Mouse (Mus musculus) fat pad, adult 2 months (tissue): ENCODE results near the gene Serpinh1.

Experiments
- DNase-seq: peaks from one replicate; pipeline ENCODE4 v3.0.0-alpha.2; 2011; ENCODE audit warnings: low read depth, low spot score; ENCODE audit errors: extremely low read depth

Serpinh1 gene

DNA sequence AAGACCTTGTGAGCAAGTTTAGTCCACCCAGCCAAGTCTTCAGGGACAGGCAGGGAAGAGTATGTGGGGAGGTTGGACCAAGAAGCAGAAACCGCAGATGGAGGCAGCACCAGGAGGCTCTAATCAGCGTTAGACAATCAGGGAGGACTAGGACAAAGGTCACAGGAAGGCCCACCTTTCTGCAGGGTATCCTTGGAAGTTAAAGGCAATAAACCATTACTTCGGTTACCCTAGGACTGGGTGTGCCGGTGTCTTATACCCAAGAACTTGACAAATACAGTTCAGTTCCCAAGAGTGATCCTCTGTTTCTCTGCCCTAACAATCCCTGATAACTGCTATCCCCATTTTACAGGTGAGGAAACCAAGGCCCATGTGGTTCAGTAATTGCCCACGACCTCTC lies 23.0 kb downstream of the Serpinh1 start:
- no peak for DNase-seq

DNA sequence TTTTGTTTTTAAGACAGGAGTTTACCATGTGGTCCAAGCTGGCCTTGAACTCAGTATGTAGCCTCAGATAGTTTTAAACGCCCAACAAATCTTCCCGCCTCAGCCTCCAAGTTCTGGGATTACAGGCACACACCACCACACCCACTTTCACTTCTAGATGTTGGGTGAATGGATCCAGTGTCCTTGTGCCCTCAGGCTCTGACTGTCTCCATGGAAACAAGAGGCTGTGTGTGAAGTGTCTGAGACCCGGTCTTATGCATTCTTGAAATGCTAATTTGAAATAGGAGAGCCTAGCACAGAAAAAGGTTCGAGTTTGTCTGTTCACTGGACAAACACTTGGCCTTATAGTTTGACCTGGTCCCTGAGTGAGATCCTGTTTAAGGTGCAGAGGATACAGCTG lies 24.2 kb downstream of the Serpinh1 start:
- DNase-seq = no peak

DNA sequence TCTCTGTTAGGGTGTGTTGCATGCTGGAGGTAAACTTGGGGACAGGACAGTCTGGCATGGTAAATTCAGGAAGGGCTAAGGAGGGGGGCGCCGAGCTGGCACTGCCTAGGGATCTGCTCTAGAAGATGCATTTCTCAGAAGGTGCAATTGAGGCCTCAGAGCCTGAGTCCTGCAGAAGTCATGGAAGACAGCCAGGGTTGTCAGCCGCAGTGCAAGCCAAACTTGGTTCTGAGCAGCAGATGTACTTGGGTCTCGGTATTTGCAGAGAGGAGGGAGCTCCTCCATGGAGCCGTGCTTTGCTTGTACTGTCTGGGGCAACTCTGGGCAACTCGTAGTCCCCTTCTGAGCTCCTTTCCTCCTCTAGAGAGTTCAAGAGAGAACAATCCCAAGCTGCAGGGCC lies 26.9 kb downstream of the Serpinh1 start:
- DNase-seq = no peak

DNA sequence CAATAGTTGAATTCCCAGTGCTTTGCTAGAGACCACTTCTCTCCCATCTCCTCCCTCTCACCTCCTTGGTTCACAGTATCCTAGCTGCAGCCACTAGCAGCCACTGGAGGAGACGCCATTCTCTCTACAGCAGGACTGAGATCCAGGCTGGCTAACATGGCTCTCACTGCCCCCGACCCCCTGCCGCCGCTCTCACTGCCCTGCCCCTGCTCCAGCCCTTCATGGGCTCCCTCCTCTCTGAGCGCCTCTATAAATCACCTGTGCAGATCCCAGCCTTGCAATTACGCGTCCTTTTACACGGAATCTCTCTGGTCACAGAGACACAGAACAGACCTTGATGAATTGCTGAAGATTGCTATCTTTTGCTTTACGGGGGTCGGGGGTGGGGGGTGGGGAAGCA lies 28.2 kb downstream of the Serpinh1 start:
- DNase-seq = no peak

DNA sequence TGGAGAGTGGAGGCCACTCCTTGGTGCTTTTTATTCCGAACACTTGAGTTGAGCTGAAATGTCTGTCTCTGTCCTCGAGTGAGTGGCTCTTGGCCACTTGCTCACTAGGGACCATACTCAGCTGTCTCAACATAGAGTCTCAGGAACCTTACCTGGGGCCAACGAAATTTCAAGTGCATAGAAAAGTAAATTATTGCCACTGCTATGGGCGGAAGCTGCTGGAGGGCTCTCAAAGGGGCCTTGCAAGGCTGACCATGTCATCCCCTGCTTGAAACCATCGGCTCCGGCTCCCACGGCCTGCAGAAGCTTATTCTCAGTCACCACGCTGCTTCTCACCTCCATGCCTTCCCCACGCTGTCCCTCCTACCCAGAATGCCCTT lies 29.7 kb downstream of the Serpinh1 start:
- no peak for DNase-seq

DNA sequence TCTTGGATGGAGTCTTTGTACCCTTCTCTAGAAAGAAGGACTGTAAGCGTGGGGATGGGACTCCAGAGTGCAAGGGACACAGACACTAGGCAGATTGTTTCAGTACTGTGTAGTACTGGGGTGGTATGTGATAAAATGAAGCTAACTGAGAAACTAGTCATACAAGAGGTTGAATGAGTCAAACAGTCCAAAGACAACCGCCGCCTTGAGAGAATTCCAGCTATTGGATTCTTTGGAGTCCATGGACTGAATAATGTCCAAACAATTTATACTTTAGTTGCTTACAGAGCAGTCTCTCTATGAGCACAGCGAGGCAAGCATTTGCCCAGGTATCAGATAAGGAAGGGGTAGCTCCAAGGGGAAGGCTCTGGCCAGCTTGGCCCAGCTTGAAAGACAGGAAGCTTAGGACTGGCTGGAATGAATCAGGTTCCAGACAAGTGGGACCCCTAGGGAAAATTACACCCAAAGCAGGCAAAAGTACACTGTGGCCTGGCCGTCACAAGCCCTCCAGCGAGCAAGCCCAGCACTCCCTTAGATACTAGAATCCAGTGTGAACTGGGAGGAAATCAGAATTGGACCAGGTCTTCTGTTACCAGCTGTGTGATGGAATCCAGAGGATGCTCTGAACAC lies 30.2 kb downstream of the Serpinh1 start:
- DNase-seq = no peak

DNA sequence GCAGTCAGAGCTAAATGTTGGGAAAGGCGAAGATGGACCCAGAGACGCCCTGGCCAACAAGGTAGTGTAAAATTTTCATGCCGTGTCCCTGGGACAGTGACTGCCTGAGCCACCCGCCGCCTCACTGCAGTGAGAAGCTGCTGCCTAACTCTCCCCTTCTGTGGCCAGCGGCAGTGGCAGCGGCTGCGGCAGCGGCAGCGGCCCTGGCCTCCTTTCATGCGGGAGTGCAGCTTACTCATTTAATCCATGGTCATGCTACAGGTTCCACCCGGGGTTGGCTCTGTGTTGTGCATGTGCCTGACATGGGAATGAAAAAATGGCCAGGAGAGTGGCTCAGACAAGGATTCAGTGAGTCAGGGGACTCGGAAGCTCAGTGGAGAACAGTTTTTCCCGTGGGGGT lies 32.5 kb downstream of the Serpinh1 start:
- DNase-seq = no peak

DNA sequence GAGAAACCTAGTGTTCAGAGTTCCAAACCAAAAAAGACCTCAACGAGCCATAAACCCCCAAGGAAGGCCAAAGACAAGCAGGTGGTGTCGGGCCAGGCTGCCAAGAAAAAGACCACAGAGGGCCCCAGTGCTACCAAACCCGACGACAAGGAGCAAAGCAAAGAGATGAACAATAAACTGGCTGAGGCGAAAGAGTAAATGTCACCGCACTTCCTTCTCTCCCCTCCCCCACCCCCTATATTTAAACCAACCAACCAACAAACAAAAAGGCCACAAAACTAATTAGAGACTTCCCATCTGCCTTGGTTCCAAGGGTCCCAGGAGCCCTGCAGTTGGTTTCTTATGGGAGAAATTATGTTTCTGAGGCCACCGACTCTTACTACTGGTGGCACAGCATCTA lies 35.6 kb downstream of the Serpinh1 start:
- DNase-seq = no peak

DNA sequence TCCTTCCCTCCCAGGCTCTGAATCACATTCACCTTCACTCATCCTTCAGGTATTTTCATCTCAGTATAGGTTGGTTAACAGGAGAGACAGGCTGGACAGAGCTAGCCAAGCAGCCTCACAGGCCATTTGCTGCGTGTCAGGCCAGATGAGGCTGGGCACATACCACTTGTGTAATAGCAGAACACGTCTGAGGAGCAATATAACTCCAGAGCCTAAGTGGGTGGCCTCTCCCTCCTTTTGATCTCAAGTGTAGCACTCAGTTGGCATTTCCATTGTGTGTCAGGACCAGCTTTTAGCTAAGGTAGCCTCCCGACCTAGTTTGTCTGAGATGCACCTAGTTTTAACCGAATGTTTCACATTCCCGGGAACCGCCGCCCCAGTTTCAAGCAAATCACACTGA lies 36.8 kb downstream of the Serpinh1 start:
- no peak for DNase-seq

DNA sequence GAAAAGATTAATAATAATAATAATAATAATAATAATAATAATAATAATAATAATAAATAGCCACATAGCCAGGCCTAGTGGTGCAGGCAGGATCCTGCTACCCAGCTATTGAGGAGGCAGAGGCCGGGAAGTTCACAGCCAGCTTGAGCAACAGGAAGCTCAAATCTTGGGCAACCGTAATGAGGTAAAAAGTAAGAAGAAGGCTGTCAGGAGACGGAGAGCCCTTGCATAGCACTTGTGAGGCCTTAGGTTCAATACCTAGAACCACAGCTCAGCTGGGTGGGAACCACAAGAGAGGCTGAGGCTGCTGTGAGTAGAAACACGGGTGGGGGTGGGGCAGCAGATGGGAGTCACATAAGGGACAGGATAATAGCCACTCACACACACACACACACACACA lies 38.5 kb downstream of the Serpinh1 start:
- no peak for DNase-seq

DNA sequence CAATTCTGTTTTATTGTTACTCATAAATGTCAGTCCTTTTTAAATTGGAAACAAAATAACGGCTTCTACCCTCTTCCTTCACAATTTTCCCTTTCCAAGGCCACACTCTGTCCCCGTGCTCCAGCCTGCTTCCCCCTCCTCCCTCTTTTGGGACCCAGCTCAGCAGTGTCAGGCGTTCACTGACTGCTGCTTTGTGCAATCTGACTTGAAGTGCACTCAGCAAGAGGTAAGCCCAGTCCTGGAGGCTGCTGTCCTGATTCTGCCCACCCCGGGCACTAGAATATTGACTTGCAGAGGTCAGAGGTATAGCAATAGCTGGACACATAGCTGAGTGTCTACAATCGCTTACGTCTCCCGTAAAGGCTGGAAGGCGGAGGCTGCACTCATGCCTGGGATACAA lies 39.8 kb downstream of the Serpinh1 start:
- DNase-seq = no peak

DNA sequence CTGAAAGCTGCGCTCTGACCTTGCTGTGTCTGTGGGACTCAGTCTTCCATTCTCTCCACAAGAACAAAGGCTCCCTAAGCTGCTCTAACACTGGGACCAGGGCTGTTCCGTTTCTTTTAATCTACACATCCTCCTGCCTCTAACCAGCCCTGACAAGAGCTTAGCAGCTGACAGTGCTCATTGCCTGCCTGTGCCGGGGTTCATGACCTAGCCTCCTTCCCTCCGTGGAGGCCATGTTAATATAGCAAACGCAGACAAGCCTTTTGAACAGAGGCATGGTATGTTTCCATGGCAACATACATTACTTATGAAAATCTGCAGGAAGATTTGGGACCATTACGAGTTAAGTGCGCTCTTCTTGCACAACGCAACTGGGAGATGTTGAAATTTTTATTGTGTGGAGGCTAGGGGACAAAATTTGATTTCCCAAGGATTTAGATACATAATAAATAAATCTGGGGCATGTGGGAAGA lies 40.3 kb downstream of the Serpinh1 start:
- no peak for DNase-seq

DNA sequence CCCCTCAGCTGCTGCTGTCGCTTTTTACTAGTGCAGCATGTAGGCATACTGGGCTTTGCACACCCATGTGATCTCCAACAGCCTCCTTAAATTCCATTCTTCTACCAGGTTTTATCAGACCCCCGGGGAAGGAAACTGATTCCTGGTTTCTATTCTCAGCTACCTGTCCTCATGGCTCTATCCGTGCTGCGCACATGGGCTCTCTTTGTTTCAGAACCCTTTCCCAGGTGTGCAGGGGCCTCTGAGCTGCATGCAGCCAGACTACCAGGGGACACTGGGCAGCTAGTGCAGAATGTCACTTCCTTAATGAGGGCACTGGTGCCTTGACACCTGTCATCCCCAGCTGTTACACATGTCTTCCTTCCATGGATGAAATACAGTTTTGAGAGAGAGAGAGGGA lies 41.0 kb downstream of the Serpinh1 start:
- DNase-seq = no peak

DNA sequence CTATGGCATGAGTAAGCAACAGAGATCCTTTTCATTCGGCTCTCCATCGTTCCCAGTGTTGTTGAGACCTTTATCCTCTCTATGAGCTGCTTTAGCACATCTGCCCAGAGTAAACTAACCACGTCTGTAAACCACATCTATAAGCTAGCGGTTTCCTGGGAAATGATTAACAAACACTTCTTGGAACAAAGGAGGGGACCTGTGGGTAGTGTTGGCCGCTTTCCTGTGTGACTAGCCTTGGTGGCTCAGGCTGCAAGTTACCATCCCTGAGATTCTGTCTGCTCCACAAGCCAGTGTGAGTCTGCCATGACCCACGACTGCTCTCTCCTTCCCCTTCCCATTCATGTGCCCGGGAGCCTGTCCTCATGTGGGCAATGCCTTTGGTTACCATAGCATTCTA lies 41.6 kb downstream of the Serpinh1 start:
- no peak for DNase-seq

DNA sequence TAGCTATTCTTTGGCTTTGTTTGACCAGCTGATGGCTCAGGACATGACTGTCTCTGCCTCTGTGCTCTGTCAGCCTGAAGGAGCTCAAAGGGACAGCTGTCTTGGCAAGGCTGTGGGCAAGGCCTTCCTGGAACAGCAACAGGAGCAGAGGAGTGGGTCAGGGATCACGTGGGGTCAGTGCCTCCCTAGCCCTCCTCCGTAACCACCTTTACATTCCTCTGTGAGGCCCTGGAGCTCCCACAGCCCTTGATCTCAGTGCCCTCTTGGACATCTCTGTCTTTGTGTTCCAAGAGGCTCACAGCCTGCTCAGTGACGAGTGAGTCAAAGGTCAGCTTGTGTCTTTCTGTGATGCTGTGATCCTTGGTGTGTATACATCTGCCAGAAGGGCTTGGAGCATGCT lies 46.4 kb downstream of the Serpinh1 start:
- DNase-seq = no peak

DNA sequence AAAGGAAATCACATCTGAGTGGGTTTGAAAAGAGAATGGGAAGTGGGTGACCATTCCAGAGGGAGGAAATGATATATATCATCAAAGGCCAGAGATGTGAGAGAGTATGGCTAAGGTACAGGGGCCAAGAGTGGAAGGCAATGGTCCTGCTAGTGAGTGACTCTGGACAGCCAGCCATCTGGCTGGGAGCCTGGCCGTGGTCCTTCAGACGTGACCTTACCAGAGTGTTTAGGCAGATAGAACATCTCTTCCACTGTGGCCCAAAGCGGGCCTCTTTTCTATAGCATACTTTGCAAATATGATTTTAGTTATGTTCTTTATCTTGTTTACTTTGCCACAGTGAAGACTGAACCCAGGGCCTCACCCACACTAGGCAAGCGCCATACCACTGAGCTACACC lies 47.4 kb downstream of the Serpinh1 start:
- no peak for DNase-seq

DNA sequence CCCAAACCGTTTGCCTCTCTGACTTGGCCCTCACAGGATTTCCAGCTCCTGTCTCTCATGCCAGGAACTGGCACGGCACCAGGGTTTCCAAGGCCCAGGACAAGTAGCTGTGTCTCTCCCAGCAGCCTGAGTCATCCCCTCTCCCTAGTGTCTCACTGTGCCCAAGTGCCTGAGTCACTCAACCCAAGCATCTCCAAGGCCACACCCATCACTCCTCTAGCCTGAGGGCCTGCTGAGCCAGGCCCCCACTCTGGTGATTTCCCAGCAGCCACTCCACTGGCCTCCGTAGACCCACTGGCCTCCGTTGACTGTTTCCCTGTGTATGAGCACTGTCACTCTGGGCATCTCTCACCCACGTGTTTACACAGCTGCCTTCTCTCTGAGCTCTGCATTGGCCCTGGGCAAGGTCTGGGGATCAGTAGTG lies 48.1 kb downstream of the Serpinh1 start:
- DNase-seq = peak; percentile 28

DNA sequence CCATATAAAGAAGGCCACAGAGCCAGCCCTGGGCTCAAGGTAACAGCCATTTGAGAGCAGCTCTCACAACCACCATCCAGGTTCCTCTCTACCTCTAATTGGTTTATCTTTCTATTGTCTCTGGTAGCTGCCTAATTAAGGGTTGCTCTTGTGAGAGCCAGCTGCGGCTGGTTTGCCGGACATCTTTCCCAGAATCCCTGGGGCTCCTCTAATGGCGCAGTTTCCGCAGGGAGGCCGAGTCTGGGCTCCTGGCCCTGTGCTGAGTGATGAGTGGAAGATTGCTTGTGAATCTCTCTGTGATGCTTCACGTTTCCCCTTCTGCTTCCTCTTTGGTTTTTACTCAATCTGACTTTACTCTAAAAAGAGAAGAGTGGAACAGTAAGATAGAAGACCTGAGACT lies 49.0 kb downstream of the Serpinh1 start:
- no peak for DNase-seq

DNA sequence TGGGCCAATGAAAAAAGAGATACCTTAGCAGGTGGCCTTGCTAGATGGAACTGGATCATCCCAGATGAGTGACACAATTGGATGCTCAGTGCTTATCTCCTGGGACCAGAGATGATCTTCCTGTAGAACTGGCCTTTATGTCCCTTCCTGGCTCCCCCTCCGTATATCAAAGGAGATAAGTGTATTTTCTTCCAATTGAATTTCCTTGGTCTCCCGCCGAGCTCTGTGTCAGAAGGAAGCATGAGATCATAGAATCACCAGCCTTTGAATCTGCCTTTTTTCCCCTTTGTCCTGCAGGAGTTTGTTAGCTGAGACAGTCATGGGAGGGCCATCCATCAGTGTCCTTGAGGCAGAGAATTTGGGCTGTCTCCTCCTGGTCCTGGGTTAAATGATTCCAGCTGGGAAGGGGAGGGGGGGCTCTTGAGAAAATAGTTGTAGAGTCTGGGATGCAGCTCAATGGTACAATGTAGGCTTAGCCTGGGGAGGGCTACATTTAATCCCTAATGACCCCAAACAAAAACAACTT lies 52.3 kb downstream of the Serpinh1 start:
- no peak for DNase-seq
